Mouse (Mus musculus) gastrocnemius, postnatal 36 days (tissue): ENCODE results near the gene Gga1. TPM values are rescaled to one million over a fixed set of nuclear protein-coding genes. Genes with fewer than 3 reads are reported as not detected.

Source experiments
- DNase-seq, 2 experiments: peaks; one replicate each; pipeline ENCODE4 v3.0.0; 2022
- intact Hi-C: fragments of 180-260 bp; cut with DNase I; formaldehyde crosslinking; loops from one replicate; pipeline ENCODE4 v1.15.1; 2025
- long read RNA-seq, 2 experiments: library from polyadenylated mRNA; stranded (forward); transcript quantifications; one replicate each; pipeline ENCODE4 v2.0.0; 2021
- total RNA-seq, 2 experiments: library from RNA; stranded (reverse); gene quantifications; 2 replicates each; pipeline ENCODE4 v1.2.3; 2021

Gga1 gene
- total RNA-seq: 10 to 100 TPM; 34.1 to 34.9 TPM
- long read RNA-seq, experiment 1, transcript Gga1-201 (17 exons, 3,034 nt): major isoform, 23 of 40 reads
- long read RNA-seq, experiment 1, partial matches to known transcripts: 7 of 40 reads
- long read RNA-seq, experiment 1, other reads (novel, unspliced or antisense): 10 of 40 reads
- long read RNA-seq, experiment 2, transcript Gga1-201 (17 exons, 3,034 nt): major isoform, 40 of 65 reads
- long read RNA-seq, experiment 2, partial matches to known transcripts: 6 of 65 reads
- long read RNA-seq, experiment 2, other reads (novel, unspliced or antisense): 19 of 65 reads

DNA sequence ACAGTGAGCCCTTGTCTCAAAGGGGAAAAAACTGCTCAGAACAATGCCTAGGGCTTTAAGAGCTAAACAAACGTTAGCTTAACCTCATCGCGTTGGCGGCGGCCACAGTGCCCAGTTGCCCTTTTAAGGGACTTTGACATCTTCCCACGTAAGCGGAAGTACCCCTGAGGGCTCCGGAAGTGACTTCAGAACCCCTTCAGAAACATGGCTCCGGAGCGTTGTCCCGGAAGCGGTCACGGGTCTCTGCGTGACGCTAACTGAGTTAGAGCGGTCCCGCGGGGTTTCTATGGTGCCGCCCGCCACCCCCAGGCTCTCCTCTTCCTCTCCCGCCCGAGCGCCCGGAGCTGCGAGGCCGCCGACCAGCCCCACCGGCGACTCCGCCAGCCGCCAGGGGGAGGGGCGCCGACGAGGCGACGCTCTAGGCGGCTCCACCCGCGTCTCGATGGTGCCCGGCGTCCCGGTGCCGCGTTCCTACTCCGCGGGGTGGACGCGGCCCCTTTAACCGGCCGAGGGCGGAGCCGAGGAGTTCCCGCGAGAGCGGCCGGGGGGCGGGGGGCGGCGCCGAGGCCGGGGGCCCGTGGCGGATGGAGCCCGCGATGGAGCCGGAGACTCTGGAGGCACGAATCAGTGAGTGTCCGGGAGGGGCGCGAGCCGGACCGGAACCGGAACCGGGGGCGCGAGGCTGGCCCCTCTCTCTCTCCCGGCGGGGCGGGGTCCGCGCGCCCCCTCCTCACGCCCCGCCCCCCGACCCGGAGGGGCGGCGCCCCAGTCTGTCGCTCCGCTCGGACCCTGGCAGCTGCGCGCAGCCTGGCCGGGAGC lies at the start of gene Gga1:
Gene Gga1 (plus strand): TSS at position 200 of the 819 bp plus-strand sequence.
- intact Hi-C loops: no loop called here
- peak; percentile 86 to 95 for DNase-seq

DNA sequence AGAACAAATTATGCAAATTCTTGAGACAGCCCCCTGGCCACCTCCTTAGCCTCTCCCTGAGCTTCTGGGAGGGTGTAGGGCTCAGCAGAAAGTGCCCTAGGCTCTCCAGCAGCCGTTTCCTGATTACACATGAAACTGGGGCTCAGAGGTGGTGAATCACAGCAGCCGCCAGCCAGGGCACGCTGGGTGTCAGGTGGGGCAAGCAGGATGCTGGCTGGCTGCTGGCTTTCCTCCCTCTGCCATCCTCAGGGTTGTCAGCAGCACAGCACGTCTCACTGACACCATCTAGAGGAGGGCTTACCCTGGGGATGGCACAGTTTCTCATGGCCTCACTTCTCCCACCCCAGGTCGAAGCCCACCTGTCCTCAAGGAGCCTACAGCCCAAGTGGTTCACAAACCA lies 48.7 kb upstream of the Gga1 start:
- DNase-seq: no peak
- intact Hi-C loops: loop anchor here (5.0 kb wide), 1 partner anchor 39 kb away; no protein-coding TSS in a partner anchor

DNA sequence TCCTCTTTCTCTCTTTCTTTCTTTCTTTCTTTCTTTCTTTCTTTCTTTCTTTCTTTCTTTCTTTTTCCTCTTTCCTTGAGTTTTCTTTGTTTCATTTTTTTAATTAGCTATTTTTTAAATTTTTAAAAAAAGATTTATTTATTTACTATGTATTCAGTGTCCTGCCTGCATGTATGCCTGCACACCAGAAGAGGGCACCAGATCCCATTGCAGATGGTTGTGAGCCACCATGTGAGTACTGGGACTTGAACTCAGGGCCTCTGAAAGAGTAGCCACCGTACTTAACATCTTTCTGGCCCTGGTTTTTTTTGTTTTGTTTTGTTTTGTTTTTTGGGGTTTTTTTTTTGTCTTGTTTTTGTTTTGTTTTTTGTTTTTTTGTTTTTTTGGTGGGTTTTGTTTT lies 47.4 kb upstream of the Gga1 start:
- intact Hi-C loops: loop anchor here (5.0 kb wide), 1 partner anchor 38 kb away; no protein-coding TSS in a partner anchor
- DNase-seq: no peak

DNA sequence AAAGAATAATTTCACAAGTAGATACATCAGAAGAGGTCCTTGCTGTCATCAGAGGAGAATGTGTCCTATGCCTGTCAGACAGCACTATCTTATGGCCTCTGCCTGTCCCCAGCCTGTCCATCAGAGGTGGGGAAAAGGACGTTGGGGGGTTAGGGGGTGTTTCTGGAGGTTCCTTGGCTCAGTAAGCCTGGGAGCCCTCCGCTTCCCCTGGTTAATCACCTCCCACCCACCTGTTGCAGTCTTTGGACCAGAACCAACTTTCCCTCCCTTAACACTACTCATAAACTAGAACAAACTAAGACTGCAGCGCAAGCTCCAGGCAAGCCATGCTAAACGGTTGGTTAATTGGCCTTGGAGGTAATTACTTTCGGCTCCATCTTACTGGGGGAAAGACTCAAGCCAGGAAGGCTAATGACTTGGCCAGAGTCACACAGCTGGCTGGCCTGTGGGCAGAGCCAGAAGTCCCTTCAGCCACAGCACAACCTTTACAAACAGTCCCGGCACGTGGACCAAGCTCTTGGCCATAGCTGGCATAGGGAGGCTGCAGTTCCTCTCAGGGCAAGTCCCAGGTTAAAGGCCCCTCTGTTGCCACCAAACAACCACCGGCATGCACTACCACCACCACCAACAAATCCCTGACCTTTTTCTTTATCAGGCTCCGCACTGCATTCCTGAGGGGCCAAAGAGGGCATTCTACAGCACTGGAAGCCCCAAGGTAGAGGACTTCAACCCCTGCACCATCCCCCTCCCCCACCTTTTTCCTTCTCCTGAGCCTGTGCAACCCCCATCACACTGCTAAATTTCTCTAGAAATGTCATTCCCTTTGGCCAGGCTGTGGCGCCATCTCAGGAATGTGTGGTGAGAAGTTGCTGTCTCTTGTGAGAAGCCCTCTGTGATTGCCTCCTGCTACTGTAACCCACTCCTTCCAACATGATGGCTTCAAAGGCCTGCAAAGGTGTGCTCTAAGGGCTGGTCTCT lies 46.0 kb upstream of the Gga1 start:
- DNase-seq: peak in 1 of 2 experiments; percentile 3

DNA sequence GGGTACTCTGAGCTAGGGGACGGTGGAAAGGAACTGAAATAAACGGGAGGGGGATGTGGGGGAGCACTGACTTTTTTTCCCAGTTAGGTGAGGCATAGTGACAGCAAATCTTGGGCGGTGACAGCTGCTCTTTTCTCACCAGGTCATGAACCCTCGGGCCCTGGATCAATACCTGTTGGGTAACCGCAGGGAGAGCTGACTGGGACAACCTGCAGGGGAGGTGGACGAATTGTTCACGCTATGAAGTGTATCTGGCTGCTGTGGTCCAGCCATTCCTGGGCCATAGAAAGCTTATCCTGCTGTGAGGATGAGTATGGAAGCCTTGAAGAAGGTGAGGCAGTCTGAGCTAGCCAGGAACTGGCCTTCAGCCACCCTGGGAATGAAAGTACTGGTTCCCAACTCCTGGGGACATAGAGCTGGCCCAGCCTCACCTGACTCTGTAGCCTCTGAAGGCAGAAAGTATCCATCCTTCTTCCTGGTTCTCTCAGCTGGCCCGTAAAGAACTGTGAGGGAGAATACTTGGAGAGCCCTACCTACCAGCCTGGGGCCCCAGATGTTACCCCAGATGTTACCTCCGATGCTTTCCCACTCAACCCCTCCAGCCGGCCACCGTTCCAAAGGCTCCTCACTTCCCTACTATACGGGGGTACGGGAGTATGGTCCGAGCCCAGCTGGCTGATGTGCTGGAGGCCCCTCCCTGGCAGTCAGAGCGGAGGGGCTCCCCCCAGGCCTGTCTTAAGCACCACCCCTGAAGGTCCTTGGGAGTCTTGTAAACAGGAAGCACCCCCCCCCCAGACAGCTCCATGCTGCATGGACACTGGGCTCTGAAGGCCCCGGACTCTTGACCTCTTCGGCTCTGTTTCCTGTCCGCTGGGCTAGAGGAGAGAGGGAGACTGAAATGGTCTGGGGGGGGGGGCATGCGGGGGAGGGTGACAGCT lies 45.0 kb upstream of the Gga1 start:
- DNase-seq: no peak
- intact Hi-C loops: no loop called here

More for the DNA sequence above, 46.0 kb upstream of the Gga1 start:
- intact Hi-C loops: no loop called here

DNA sequence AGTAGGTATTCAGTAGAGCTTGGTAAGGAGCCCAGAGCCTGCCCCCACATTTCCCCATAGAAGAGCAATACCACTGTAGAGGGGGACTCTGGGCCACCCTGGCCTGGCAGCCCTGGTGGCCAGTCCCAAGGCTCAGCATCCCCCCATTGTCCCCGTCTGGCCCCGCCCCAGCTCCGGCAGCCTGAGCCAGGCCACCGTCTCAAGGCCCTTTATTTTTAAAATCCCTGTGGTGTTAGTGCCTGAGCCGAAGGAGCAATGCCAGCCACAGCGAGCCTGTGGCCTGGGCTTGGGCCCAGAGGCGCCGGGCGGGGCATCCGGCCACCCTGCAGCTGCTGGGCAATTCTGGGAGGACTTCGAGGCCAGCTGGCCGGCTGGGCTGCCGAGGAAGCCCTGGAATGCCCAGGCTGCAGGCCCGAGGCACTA lies 44.3 kb upstream of the Gga1 start:
- peak; percentile 79 to 84 for DNase-seq
- intact Hi-C loops: no loop called here

DNA sequence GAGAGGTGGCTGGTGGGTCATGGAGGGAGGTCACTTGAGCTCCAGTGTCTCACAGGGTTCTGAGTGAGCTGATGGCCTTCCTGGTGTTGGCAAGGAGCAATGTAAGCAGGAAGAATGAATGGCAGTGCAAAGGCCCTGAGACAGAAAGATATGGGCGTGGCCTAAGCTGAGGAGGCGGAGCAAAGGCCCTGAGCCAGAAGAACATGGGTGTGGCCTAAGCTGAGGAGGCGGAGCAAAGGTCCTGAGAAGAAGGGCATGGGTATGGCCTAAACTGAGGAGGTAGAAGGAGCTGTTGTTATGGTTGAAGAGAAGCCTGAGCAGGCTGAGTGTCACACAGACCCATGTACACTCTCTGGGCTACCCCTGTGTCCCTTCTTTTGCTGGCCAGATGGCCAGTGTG lies 43.4 kb upstream of the Gga1 start:
- DNase-seq: no peak
- intact Hi-C loops: no loop called here

DNA sequence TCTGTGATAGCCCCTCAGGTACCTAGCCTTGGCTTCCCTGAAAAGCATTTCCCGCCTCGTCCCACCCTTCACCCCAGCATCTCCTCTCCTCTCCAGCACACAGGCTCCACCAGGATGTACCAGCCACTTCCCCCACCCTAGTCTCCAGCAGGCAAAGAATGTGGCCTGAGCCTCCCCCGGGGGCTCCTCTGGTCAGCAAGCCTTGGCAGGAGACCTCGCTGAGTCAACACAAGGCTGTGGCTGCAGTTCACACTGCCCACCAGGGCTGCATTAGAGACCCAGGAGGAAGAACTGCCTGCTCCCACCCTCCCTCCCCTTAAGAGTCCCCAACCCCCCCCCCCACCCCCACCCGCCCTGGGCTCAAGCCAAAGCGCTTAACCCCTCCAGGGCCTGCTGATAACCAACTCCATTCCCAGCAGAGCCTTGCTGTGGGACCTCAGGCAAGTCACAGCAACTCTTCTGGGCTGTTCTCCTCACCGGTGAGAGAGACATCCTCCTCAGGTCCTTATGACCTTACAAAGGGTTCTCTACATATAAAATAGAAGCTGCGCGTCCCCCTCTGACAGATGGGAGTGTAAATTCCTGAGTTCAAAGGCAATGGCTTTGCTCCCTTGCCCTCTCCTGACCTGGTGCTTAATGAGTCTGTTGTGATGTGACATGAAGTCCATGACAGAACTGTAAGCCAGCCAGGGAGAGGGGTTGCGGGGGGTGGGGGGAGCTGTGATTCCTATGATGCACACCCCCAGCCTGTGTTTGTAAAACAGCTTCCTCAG lies 42.6 kb upstream of the Gga1 start:
- no peak for DNase-seq
- intact Hi-C loops: no loop called here

DNA sequence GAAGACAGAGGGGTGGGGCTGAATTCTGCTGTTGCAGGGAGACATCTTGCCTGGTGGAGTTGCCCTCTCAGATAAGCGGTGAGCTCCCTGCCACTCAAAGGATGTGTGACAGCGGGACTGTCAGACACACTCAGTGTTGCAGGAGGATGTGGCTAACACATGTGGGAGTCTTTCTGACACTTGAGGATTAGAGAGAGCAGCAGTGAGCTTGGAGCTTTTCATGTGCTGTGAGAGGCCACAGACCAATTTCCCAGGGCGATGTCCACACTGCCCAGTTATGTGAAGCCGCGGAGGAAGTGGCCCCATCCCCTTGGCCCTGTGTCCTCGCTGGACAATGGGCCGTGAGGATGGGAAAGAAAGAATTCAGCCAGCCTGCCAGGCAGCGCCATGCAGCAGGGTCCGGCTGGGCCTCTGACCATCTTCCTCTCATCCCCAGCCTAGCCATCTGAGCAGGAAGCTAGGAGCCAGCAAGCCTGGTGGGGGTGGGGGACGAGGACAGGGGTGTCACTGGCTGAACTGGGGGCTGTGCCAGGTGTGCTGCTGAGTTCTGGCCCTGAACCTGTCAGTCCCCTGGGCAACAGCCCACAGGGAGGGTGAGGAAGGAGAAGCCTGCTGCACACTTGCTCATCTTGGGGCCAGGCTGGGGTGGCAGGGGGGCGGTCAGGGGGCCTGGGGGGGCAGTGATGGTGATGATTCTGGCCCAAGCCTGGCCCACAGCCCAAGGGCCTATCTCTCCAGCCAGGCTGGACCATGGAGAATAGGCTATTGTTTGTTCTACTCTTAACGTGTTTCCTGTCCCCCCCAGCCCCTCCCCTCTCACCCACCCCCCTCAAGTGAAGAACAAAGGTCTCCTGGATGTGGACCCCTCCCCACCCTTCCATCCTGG lies 41.5 kb upstream of the Gga1 start:
- intact Hi-C loops: no loop called here

DNA sequence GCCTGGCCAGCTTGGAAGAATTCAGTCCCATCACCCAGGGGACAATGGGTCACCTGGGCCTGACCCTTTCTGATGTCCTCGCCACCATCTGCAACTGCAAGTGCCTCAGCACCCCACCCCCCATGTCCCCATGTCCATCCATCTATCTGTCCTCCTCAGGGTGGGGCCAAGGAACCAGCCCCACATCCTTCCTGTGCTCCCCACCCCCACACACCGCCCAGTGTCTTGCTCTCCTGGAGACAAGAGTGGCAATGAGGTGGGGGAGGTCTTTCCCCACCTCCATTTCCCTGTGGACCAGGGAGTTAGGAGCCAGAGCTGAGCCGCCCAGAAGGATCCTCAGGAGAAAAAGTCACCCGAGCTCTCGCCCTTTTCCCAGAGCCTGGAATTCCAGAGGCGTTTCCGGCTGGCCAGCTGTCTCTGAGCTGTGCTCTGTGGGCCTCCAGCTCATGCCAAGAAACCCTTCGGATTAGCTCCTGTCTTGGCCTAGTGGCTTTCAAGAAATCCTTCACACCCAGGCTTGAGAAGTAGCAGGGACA lies 40.8 kb upstream of the Gga1 start:
- peak in 1 of 2 experiments; percentile 54 for DNase-seq
- intact Hi-C loops: no loop called here

More for the DNA sequence above, 41.5 kb upstream of the Gga1 start:
- DNase-seq: peak in 1 of 2 experiments; percentile 52

DNA sequence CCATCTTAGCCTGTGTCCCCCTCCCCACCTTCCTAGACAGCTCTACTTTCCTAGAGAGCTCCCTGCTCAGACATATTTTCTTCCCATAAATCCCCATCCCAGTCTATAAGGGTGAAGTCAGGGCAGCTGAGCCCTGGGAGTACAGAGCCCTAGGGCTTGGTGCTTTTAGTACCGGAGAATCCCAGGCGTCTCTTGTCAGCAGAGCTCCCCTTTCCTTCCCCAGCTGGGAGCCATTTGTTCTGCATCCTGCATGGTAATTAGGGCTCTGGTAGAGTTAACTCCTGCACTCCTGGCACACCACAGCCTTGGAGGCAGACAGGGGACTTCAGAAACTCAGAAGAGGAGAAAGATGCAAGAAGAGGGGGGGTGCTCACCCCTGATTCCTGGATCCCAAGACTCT lies 37.2 kb upstream of the Gga1 start:
- DNase-seq: no peak
- intact Hi-C loops: no loop called here

DNA sequence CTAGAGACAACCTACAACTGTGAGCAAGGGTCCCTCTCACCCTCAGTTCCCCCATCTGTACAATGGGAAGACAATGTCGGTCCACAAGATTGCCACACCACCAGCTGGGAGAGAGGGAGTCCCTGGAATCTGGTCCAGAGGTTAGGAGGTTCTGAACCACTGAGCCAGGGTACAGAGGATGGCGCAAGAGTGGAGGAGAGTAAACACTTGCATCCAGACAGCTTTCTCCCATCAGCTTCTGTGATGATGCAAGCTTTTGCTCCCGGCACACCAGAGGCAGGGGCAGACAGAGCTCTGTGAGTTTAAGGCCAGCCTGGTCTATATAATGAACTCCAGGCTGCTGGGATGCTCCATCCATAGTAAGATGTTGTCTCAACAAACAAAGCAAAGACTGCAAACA lies 36.7 kb upstream of the Gga1 start:
- no peak for DNase-seq

DNA sequence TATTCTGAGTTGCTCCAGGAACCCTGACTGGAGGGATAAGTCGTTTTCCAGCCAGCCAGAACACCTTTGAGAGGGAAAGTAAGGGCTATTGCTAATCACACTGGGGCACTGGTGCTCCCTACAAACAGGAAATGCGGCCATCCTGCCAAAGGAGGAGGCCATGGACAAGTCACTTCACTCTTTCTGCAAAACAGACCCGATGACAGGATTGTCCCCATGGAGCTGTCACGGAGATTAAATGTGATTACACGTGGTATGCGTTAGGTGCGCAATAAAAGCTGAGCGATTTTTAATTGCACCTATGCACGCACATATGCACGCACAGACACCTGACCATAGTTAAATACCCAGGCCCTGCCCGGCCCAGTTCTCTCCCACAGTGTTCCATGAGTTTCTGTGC lies 36.2 kb upstream of the Gga1 start:
- intact Hi-C loops: no loop called here
- DNase-seq: no peak

More for the DNA sequence above, 36.7 kb upstream of the Gga1 start:
- intact Hi-C loops: no loop called here

DNA sequence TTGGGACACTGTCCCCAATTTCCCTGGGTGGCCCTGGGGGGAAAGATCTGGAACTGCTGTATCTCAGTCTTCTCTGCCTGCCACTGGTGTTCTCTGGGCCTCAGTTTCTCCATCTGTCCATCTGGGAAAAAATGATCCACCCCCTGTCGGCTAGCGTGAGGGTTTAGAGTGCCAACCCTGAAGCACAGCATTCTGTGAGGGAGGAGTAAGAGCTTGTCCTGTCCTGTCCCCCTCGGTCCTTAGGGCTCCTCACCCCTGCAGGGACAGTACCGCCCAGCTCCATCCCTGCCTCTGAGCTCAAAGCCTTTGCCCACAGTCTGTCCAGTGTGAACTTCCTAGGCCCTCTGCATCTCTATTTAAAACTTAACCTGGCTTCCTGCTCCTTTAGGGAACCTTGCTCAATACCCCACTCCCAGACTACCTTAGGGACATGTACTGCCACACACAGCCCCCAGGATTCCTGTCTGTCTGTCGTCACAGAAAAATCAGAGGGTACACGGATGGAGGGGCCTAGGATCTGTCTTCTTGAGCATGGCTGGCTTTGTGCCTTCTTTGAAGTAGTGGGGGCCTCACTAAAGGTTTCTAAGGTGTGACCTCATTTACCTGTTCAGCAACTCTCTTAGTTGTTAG lies 35.7 kb upstream of the Gga1 start:
- intact Hi-C loops: no loop called here
- no peak for DNase-seq

DNA sequence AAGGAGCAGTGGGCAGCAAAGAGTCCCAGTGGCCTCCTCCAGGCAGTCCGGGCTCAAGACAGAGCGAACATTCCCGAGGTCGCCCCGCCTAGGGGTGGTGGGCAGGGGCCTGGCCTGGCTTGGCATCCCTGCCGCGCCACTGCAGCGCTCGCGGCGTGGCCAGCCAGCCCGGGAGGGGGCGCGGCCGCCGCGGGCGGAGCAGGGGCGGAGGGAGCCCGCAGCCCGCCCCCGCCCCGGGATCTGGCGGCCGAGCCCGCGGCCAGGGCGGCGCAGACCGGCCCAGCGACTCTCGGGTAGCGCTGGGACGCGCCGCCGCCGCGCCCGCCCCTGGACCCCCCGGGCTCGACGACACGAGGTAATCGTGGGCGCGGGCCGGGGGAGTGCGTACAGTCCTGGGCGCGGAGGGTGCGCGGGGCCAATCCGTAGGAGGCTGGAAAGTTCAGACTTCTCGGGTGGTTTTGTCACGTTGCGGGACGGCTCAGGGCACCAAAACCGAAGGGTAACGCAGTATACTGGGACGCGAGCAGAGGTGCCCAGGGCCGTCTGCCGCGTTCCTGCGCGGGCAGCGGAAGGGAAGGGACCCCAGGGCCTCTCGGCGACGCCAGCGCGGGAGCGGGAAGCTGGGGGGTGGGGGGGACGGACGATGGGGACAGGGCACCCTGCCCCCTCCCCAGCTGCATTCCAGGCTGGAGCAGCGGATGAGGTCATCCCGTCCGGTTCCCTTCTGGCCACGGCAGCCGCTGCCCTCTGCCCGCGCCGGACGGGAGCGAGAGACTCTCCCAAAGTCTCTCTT lies 34.4 kb upstream of the Gga1 start, which contains the start of gene Cdc42ep1:
Gene Cdc42ep1 (plus strand): TSS at position 254 of the 793 bp plus-strand sequence.
- DNase-seq: peak; percentile 63 to 69
- intact Hi-C loops: no loop called here
